ENCODE assay signal across 8 mouse cellular contexts in the genomic region with DNA sequence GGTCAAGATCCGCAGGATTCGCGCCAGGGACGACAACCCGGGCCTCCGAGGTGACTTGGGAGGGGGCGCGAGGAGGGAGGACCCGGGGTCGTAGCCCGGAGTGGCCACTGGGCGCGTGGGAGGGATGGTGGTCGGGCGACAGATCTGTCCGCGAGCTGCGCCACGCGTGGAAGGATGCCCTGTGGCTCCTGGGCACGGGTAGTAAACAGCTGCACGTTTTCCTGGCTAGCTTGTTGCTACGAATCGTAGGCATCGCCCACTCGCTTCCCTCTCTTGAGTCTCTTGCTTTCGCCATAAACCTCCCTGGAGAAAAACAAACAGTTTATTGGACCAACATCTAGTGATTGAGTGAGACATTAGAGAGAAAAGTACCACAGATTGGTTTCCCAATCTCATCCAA. TPM values are rescaled to one million over a fixed set of nuclear protein-coding genes. Genes with fewer than 3 reads are reported as not detected.
DNase-seq lines count a peak whose midpoint lies in the region; ATAC-seq and TF ChIP-seq lines count a peak whose summit lies in the region.

No protein-coding gene starts in this region.

- peak; percentile 13 for ATAC-seq in CD4-positive, CD25-positive, alpha-beta regulatory T cell, adult 4 months
- ATAC-seq in intestine, embryonic 16.5 days = peak; percentile 16; the same call in 1 of the 2 replicates
- ATAC-seq in monocyte, adult 5-6 weeks (replicated peaks; ENCODE audit: insufficient number of reproducible peaks, low FRiP score, low TSS enrichment, poor library complexity, severe bottlenecking) = peak; percentile 7; the same call in 1 of the 2 replicates
- ATAC-seq in inflammation-experienced regulatory T-cells, adult 6 months = no peak

- H3K27ac ChIP-seq in kidney, adult 2 months (ENCODE audit: insufficient read depth, low read depth, low read length) = no peak overlapping the region
- H3K27ac ChIP-seq in embryonic facial prominence, embryonic 10.5 days (replicated peaks) = peak overlapping the region; percentile 90
- 0 out of 2 replicates have a peak overlapping the region, but pooled peaks have one; percentile 23 for H3K27ac ChIP-seq in intestine, embryonic 16.5 days (ENCODE audit: low read length)

- 0 out of 2 replicates have a peak, but pooled peaks cover 3% of the 10 kb centered on the region for H3K9me3 ChIP-seq in embryonic facial prominence, embryonic 10.5 days
- H3K9me3 ChIP-seq in intestine, embryonic 16.5 days (ENCODE audit: control insufficient read depth, low read length) = no peaks in the 10 kb centered on the region

- H3K36me3 ChIP-seq in kidney, adult 2 months (ENCODE audit: control insufficient read depth, insufficient read depth, low read length) = no peaks in the 10 kb centered on the region
- peaks cover 17% of the 10 kb centered on the region for H3K36me3 ChIP-seq in embryonic facial prominence, embryonic 10.5 days (replicated peaks)
- no peaks in the 10 kb centered on the region; the same call in 1 of the 2 replicates for H3K36me3 ChIP-seq in intestine, embryonic 16.5 days (ENCODE audit: control insufficient read depth, insufficient read depth, low read length)

- H3K27me3 ChIP-seq in kidney, adult 2 months (replicated peaks; ENCODE audit: control insufficient read depth, insufficient read depth, low read length) = no peaks in the 10 kb centered on the region
- H3K27me3 ChIP-seq in embryonic facial prominence, embryonic 10.5 days (replicated peaks; ENCODE audit: low read depth, poor library complexity, severe bottlenecking) = peaks cover 7% of the 10 kb centered on the region; the same call in 1 of the 2 replicates
- no peaks in the 10 kb centered on the region for H3K27me3 ChIP-seq in intestine, embryonic 16.5 days (replicated peaks; ENCODE audit: control insufficient read depth, insufficient read depth, low read length)

- H3K4me2 ChIP-seq in intestine, embryonic 16.5 days (ENCODE audit: low read depth, low read length) = peak overlapping the region; percentile 65

- TF ChIP-seq POLR2A in kidney, adult 2 months (IDR thresholded peaks at IDR 0.05; ENCODE audit: low read depth, low read length) = no peak

- no peak for DNase-seq in kidney, adult 2 months
- DNase-seq in kidney, postnatal 10 days = no peak
- DNase-seq in embryonic facial prominence, embryonic 10.5 days (ENCODE audit: low spot score) = no peak
- no peak for DNase-seq in adrenal gland, adult (ENCODE audit: inconsistent age in 2 of 2, low spot score in 1 of 2)

- peak overlapping the region; percentile 82 for H3K9ac ChIP-seq in intestine, embryonic 16.5 days (ENCODE audit: low read depth, low read length)

- TF ChIP-seq CTCF in kidney, adult 2 months (conservative IDR thresholded peaks at IDR 0.05; ENCODE audit: insufficient read depth, insufficient read length, low read depth, low read length) = no peak

- WGBS in kidney, adult 2 months = under 1% methylated on average over 27 of the region's 27 CpGs
- under 1% methylated on average over 27 of the region's 27 CpGs for whole genome bisulfite sequencing in embryonic facial prominence, embryonic 10.5 days
- WGBS in intestine, embryonic 16.5 days = under 1% methylated on average over 27 of the region's 27 CpGs

- H3K4me3 ChIP-seq in kidney, adult 2 months (ENCODE audit: insufficient read depth, low read depth, low read length) = peak overlapping the region; percentile 98
- H3K4me3 ChIP-seq in embryonic facial prominence, embryonic 10.5 days = peak overlapping the region; percentile 98
- H3K4me3 ChIP-seq in intestine, embryonic 16.5 days (ENCODE audit: low read length) = peak overlapping the region; percentile 94

- no peaks in the 10 kb centered on the region for H3K4me1 ChIP-seq in kidney, adult 2 months (ENCODE audit: control insufficient read depth, insufficient read depth, low read length)
- H3K4me1 ChIP-seq in embryonic facial prominence, embryonic 10.5 days = peaks cover 16% of the 10 kb centered on the region
- H3K4me1 ChIP-seq in intestine, embryonic 16.5 days (ENCODE audit: control insufficient read depth, insufficient read depth, low read length) = peaks cover 10% of the 10 kb centered on the region

RNA-seq across cellular contexts. Expression of gene Rcl1, which starts 0.4 kb away (rescaled TPM):
- 16.9 and 17.6 TPM in 2 replicates for polyA plus RNA-seq in kidney, adult 2 months (2012; rRNA removed)
- 10 to 100 TPM; 22.2 to 26.9 TPM for polyA plus RNA-seq in CD4-positive, CD25-positive, alpha-beta regulatory T cell, adult 4 months (2017; shearing (Covaris generic))
- polyA plus RNA-seq in embryonic facial prominence, embryonic 10.5 days (2016; fragmentation: Nextera tagmentation; extraction: Ambion mirVana) = 89.9 and 95.4 TPM in 2 replicates
- 49.8 and 62.0 TPM in 2 replicates for polyA plus RNA-seq in intestine, embryonic 16.5 days (2015; fragmentation: Nextera tagmentation; extraction: Ambion mirVana)
- total RNA-seq in monocyte, adult 5-6 weeks (2017) = 11.4 to 15.9 TPM (median 12.8 TPM) in 3 replicates
- polyA plus RNA-seq in inflammation-experienced regulatory T-cells, adult 6 months (2017; shearing (Covaris generic)) = 10 to 100 TPM; 21.7 to 27.0 (median 22.1) TPM

RNA-seq across cellular contexts. Expression of gene Ak3, which starts 53.8 kb away (rescaled TPM):
- 155 and 160 TPM in 2 replicates for polyA plus RNA-seq in kidney, adult 2 months (2012; rRNA removed)
- polyA plus RNA-seq in CD4-positive, CD25-positive, alpha-beta regulatory T cell, adult 4 months (2017; shearing (Covaris generic)) = 10 to 100 TPM; 15.3 to 16.8 TPM
- 71.7 and 73.8 TPM in 2 replicates for polyA plus RNA-seq in embryonic facial prominence, embryonic 10.5 days (2016; fragmentation: Nextera tagmentation; extraction: Ambion mirVana)
- 104 and 115 TPM in 2 replicates for polyA plus RNA-seq in intestine, embryonic 16.5 days (2015; fragmentation: Nextera tagmentation; extraction: Ambion mirVana)
- total RNA-seq in monocyte, adult 5-6 weeks (2017) = 25.3 to 47.3 TPM (median 27.9 TPM) in 3 replicates
- 10 to 100 TPM; 13.7 to 24.2 (median 17.2) TPM for polyA plus RNA-seq in inflammation-experienced regulatory T-cells, adult 6 months (2017; shearing (Covaris generic))
